Mouse (Mus musculus) layer of hippocampus, adult 9-11 months (tissue): ENCODE data around the gene Cyp2j13.
A peak's percentile ranks its signal among the peaks of the same experiment; 100 is the strongest.
"Not testable (repeated sequence)": the region's sequence is repeated elsewhere in the genome, so short reads cannot be mapped to it uniquely, and the experiment has no call there.

Source experiments
- DNase-seq: peaks from one replicate; pipeline ENCODE4 v3.0.0; 2022

The Cyp2j13 gene

DNA sequence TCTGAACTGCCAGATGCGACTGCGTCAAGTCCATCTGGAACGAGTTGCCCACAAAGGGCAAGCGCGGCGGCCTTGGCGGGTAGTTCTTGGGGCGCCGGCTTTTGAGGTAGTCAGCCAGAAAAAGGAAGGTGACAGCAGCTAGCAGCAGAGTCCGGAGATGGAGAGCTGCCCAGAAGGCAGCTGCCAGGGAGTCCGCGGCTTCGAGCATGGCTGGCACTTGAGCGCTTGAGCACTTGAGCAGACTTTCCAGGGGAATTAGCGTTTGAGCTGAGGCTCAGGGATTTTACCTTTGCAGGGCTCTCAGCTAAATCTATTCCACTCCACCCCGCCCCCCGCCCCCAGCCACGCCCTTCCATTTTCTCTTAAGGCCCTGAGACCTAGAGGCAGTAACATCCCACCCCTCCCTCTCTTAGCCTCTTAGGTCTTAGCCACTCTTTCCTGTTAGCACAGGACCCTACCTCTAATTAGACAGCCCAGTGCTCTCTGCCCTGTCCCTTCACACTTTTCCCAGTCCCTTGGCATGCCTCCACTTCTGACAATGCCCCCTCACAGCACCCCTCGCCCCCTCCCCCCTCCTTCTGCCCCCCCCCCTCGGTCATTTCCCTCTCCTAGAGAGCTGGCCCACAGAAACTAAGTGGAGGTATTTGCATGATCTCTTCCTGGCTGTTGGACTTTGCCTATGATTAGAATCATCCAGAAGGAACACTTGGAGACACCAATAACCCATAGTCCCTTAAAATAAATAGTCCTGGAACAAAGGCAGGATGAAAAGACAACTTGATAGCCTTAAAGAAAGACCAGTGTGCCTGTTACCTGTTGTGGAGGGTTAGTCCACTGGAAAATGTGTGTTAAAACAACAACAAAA lies at the start of gene Cyp2j13:
Cyp2j13 (minus strand) TSS at position 286 of the 865 bp plus-strand sequence.
- DNase-seq: peak; percentile 13

- no peak for DNase-seq
These were observed 19.5 kb upstream of the Cyp2j13 start for GRCm38 (mm10) chr4:96096841-96097240.

GRCm38 (mm10) chr4:96091869-96092268 lies 14.5 kb upstream of the Cyp2j13 start:
- DNase-seq: no peak

DNA sequence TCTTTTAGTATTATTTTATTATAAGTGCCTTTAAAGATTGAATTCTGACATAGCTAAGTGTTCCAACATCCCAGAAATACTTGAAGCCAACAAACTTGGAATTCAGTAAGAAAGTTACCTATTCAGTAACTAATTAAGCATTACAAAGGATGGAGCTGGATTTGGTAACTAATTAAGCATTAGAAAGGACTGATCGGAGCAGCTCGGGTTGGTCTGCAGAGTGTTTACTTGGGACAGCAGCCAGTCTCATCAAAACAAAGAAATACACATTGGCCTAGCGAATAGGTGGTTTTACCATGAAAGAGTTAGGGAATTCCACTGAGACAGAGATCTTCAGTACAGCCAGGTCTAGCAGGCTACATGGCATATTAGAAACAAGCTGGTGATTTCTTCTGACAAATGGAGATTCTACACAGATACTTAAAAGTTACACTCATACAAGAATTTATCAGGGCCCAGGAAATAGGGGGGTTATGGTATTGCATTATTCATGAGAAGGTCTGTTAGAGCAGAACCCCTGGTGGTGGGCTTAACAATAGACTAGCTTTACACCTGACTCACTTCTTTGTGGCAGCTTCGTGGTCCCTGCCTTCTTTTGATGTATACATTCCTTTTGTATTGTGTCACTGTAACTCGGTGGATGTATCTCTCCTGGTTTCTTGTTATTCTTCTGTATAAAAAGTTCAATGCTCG lies 12.2 kb upstream of the Cyp2j13 start:
- DNase-seq: not testable (repeated sequence)

GRCm38 (mm10) chr4:96078308-96078707 lies 962 bp upstream of the Cyp2j13 start:
- no peak for DNase-seq

DNA sequence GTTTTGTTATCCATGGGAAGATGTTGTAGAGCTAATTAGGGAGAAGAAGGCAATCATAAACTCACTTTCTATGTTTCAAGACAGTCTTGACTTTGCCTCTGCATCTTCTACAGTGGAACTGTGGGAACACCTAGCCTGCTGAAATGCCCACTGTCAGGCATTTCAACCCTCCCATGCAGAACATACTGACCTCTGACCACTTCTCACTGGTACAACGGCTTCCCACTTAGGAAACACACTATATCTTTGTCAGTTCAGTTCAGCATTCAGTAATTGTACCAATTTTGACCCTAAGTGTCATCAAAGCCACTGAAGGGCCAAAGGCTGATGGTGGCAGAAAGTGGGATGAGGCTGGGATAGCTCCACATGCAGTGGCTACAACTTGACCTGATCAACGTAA lies 15.3 kb downstream of the Cyp2j13 start:
- no peak for DNase-seq

- DNase-seq: no peak
These were observed 17.2 kb downstream of the Cyp2j13 start for GRCm38 (mm10) chr4:96060106-96060505.

GRCm38 (mm10) chr4:96028412-96028811 lies 48.9 kb downstream of the Cyp2j13 start:
- peak; percentile 67 for DNase-seq

GRCm38 (mm10) chr4:96022803-96023202 lies 54.5 kb downstream of the Cyp2j13 start:
- DNase-seq: no peak

DNA sequence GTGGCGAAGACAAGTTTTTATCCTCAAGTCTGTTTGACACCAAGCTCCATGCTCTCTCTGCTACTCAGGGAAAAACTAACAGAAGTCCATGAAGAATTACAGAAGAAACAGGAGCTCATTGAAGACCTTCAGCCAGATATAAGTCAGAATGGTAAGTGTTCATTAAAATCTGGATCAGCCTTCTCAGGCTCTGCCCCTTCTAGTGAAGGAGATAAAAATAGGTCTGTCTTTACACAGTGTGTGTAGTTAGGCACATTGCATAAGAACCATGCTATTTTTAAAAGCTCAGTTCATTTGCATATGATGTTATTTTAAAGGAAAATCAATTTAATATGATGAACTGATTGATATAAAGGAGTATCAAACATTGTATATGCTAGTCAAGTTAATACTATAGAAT lies 60.5 kb downstream of the Cyp2j13 start:
- DNase-seq: no peak

DNA sequence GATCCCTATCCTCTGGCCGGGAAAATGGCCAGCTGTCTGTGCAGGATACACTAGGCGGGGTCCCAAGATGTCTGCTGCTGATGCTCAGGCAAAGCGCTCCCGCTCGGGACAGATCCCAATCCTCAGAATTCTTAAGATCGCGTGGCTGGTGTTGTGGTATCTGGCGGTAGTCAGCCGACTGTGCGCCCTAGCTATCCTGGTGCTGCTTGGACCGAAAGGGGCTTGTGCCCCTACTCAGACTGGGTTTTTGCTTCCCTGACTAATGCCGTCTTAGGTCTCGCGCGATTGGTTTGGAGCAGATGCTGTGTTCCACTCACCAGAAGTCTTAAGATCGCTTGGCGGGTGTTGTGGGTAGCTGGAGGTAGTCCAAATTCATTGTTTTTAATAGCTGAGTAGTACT lies 95.1 kb downstream of the Cyp2j13 start:
- not testable (repeated sequence) for DNase-seq
